Mouse (Mus musculus) heart, embryonic 10.5 days (tissue): ENCODE data around the gene Gm10282. TPM values are rescaled to one million over a fixed set of nuclear protein-coding genes. Genes with fewer than 3 reads are reported as not detected.
A peak's percentile ranks its signal among the peaks of the same experiment; 100 is the strongest.

ENCODE experiments used
- DNase-seq: peaks from one replicate; pipeline ENCODE4 v3.0.0-alpha.2; 2017; ENCODE audit warnings: low spot score
- H3K27ac ChIP-seq: fragments of 300-500 bp; sonication (generic); 2 replicates; pipeline ENCODE4 v1.5.1; 2016; ENCODE audit warnings: mild to moderate bottlenecking
- H3K27me3 ChIP-seq: fragments of 300-500 bp; sonication (generic); 2 replicates; pipeline ENCODE4 v1.6.1; 2016; ENCODE audit warnings: mild to moderate bottlenecking; ENCODE audit not compliant: poor library complexity, insufficient read depth, severe bottlenecking
- H3K36me3 ChIP-seq: fragments of 300-500 bp; sonication (generic); 2 replicates; pipeline ENCODE4 v1.6.1; 2016; ENCODE audit warnings: mild to moderate bottlenecking, moderate library complexity
- H3K4me1 ChIP-seq: fragments of 300-500 bp; sonication (generic); 2 replicates; pipeline ENCODE4 v1.6.1; 2016; ENCODE audit warnings: mild to moderate bottlenecking
- H3K4me3 ChIP-seq: fragments of 300-500 bp; sonication (generic); 2 replicates; pipeline ENCODE4 v1.5.1; 2016; ENCODE audit warnings: mild to moderate bottlenecking, moderate library complexity
- H3K9me3 ChIP-seq: fragments of 300-500 bp; sonication (generic); 2 replicates; pipeline ENCODE4 v1.6.1; 2016; ENCODE audit warnings: mild to moderate bottlenecking, moderate library complexity
- WGBS: fragments of 180-500 bp; shearing (Covaris S2); methylation state at CpG from one replicate; pipeline ENCODE4 v1.1.7; 2016; 5-methylcytosine and 5-hydroxymethylcytosine counted together
- polyA plus RNA-seq: library from polyadenylated mRNA; unstranded; fragments of >200 nt; fragmentation: Nextera tagmentation; extraction: Ambion mirVana; gene quantifications from 2 replicates; pipeline ENCODE4 v1.2.1, GENCODE M21; 2016

Gm10282 gene
- polyA plus RNA-seq, 1 experiment from 2014 or later = 23.4 TPM

- H3K4me1 ChIP-seq = peaks cover 6% of the 10 kb centered on the region; the same call in 1 of the 2 replicates
- peaks cover 53% of the 10 kb centered on the region for H3K36me3 ChIP-seq
- H3K27ac ChIP-seq = no peak overlapping the region
- no peak overlapping the region for H3K4me3 ChIP-seq
- no peak for DNase-seq
- H3K9me3 ChIP-seq = no peaks in the 10 kb centered on the region
- no peaks in the 10 kb centered on the region for H3K27me3 ChIP-seq
- 72% methylated on average over 2 of the region's 2 CpGs for WGBS
Observed at GRCm38 (mm10) chr8:72336273-72336672, 31.2 kb upstream of the Gm10282 start.

- no peak overlapping the region for H3K4me3 ChIP-seq
- WGBS = 78% methylated on average over 4 of the region's 4 CpGs
- H3K4me1 ChIP-seq = peaks cover 8% of the 10 kb centered on the region; the same call in 1 of the 2 replicates
- no peaks in the 10 kb centered on the region for H3K27me3 ChIP-seq
- H3K9me3 ChIP-seq = no peaks in the 10 kb centered on the region
- H3K27ac ChIP-seq = no peak overlapping the region
- DNase-seq = no peak
- H3K36me3 ChIP-seq = peaks cover 33% of the 10 kb centered on the region
Observed at GRCm38 (mm10) chr8:72334144-72334641, 29.1 kb upstream of the Gm10282 start.

- Histone ChIP-seq H3K27ac (no peak overlapping the region), H3K9me3 (no peaks in the 10 kb centered on the region), H3K36me3 (peaks cover 27% of the 10 kb centered on the region; the same call in 1 of the 2 replicates), H3K4me3 (no peak overlapping the region), H3K27me3 (no peaks in the 10 kb centered on the region), H3K4me1 (peaks cover 8% of the 10 kb centered on the region; the same call in 1 of the 2 replicates)
- WGBS = 45% methylated on average over 3 of the region's 3 CpGs
- DNase-seq = no peak
Observed at GRCm38 (mm10) chr8:72333429-72334143, 28.5 kb upstream of the Gm10282 start.

GRCm38 (mm10) chr8:72331631-72332030, 26.6 kb upstream of the Gm10282 start:
- Histone ChIP-seq H3K9me3 (no peaks in the 10 kb centered on the region), H3K27me3 (no peaks in the 10 kb centered on the region; the same call in 1 of the 2 replicates), H3K27ac (no peak overlapping the region), H3K4me3 (no peak overlapping the region), H3K4me1 (peaks cover 8% of the 10 kb centered on the region; the same call in 1 of the 2 replicates), H3K36me3 (peaks cover 10% of the 10 kb centered on the region; the same call in 1 of the 2 replicates)
- WGBS = 82% methylated on average over 4 of the region's 4 CpGs
- DNase-seq = no peak

GRCm38 (mm10) chr8:72330806-72331516, 25.9 kb upstream of the Gm10282 start:
- H3K4me3 ChIP-seq = no peak overlapping the region
- DNase-seq = no peak
- H3K9me3 ChIP-seq = no peaks in the 10 kb centered on the region
- H3K27ac ChIP-seq = no peak overlapping the region
- WGBS = 82% methylated on average over 6 of the region's 6 CpGs
- H3K36me3 ChIP-seq = peaks cover 7% of the 10 kb centered on the region; the same call in 1 of the 2 replicates
- H3K27me3 ChIP-seq = no peaks in the 10 kb centered on the region; the same call in 1 of the 2 replicates
- H3K4me1 ChIP-seq = peaks cover 8% of the 10 kb centered on the region; the same call in 1 of the 2 replicates

GRCm38 (mm10) chr8:72329116-72329515, 24.1 kb upstream of the Gm10282 start:
- no peak overlapping the region for H3K27ac ChIP-seq
- WGBS = 73% methylated on average over 3 of the region's 3 CpGs

GRCm38 (mm10) chr8:72324708-72325107, 19.6 kb upstream of the Gm10282 start:
- no peak for DNase-seq
- H3K36me3 ChIP-seq = no peaks in the 10 kb centered on the region; the same call in 1 of the 2 replicates
- H3K27me3 ChIP-seq = peaks cover 36% of the 10 kb centered on the region
- no peak overlapping the region for H3K27ac ChIP-seq
- WGBS = 82% methylated on average over 2 of the region's 2 CpGs
- peaks cover 20% of the 10 kb centered on the region for H3K4me1 ChIP-seq
- H3K4me3 ChIP-seq = no peak overlapping the region
- H3K9me3 ChIP-seq = no peaks in the 10 kb centered on the region; the same call in 1 of the 2 replicates

More at GRCm38 (mm10) chr8:72329116-72329515, 24.1 kb upstream of the Gm10282 start:
- Histone ChIP-seq H3K36me3 (no peaks in the 10 kb centered on the region), H3K9me3 (no peaks in the 10 kb centered on the region), H3K27me3 (no peaks in the 10 kb centered on the region; the same call in 1 of the 2 replicates), H3K4me3 (no peak overlapping the region), H3K4me1 (peaks cover 8% of the 10 kb centered on the region; the same call in 1 of the 2 replicates)
- DNase-seq = no peak

- Histone ChIP-seq H3K27me3 (peaks cover 41% of the 10 kb centered on the region), H3K4me3 (no peak overlapping the region), H3K9me3 (no peaks in the 10 kb centered on the region; the same call in 1 of the 2 replicates), H3K36me3 (no peaks in the 10 kb centered on the region; the same call in 1 of the 2 replicates), H3K4me1 (peaks cover 26% of the 10 kb centered on the region), H3K27ac (no peak overlapping the region)
- WGBS = 76% methylated on average over 10 of the region's 10 CpGs
- DNase-seq = no peak
Observed at GRCm38 (mm10) chr8:72324036-72324706, 19.1 kb upstream of the Gm10282 start.

GRCm38 (mm10) chr8:72323131-72323725, 18.2 kb upstream of the Gm10282 start:
- H3K27me3 ChIP-seq = peaks cover 42% of the 10 kb centered on the region

GRCm38 (mm10) chr8:72322471-72322889, 17.4 kb upstream of the Gm10282 start:
- Histone ChIP-seq H3K27ac (no peak overlapping the region), H3K9me3 (no peaks in the 10 kb centered on the region; the same call in 1 of the 2 replicates), H3K36me3 (no peaks in the 10 kb centered on the region; the same call in 1 of the 2 replicates), H3K27me3 (peaks cover 42% of the 10 kb centered on the region), H3K4me3 (0 out of 2 replicates have a peak overlapping the region, but pooled peaks have one; percentile 0), H3K4me1 (peaks cover 39% of the 10 kb centered on the region)
- DNase-seq = no peak
- WGBS = 70% methylated on average over 7 of the region's 7 CpGs

More at GRCm38 (mm10) chr8:72323131-72323725, 18.2 kb upstream of the Gm10282 start:
- no peaks in the 10 kb centered on the region; the same call in 1 of the 2 replicates for H3K36me3 ChIP-seq
- WGBS = 57% methylated on average over 6 of the region's 6 CpGs
- H3K4me3 ChIP-seq = no peak overlapping the region
- DNase-seq = no peak
- no peak overlapping the region for H3K27ac ChIP-seq
- no peaks in the 10 kb centered on the region; the same call in 1 of the 2 replicates for H3K9me3 ChIP-seq
- H3K4me1 ChIP-seq = peaks cover 33% of the 10 kb centered on the region

- Histone ChIP-seq H3K36me3 (no peaks in the 10 kb centered on the region; the same call in 1 of the 2 replicates), H3K4me3 (peak overlapping the region; percentile 71), H3K27ac (no peak overlapping the region), H3K9me3 (no peaks in the 10 kb centered on the region; the same call in 1 of the 2 replicates), H3K27me3 (peaks cover 42% of the 10 kb centered on the region), H3K4me1 (peaks cover 44% of the 10 kb centered on the region)
- 88% methylated on average over 20 of the region's 20 CpGs for WGBS
- no peak for DNase-seq
Observed at GRCm38 (mm10) chr8:72321635-72322441, 16.8 kb upstream of the Gm10282 start.
